Mouse (Mus musculus): Measurements from ENCODE around the gene Rab44. TPM values are rescaled to one million over a fixed set of nuclear protein-coding genes. Genes with fewer than 3 reads are reported as not detected.

The Rab44 gene
- polyA plus RNA-seq, 1 experiment from 2014 or later: not detected

Other genes starting within 250 kb of the Rab44 start
- 1.7 and 2.5 TPM in 2 replicates for gene 4930539E08Rik, start 198.8 kb upstream of the Rab44 start, polyA plus RNA-seq (2015; fragmentation: Nextera tagmentation; extraction: Ambion mirVana)
- gene Pxt1, start 170.3 kb upstream of the Rab44 start, polyA plus RNA-seq (2015; fragmentation: Nextera tagmentation; extraction: Ambion mirVana): 0.17 TPM in 1 of 2 replicates, not detected in the other
- gene Kctd20, start 162.2 kb upstream of the Rab44 start, polyA plus RNA-seq (2015; fragmentation: Nextera tagmentation; extraction: Ambion mirVana): 91.1 and 93.9 TPM in 2 replicates
- 99.7 and 105 TPM in 2 replicates for gene Stk38, start 106.2 kb upstream of the Rab44 start, polyA plus RNA-seq (2015; fragmentation: Nextera tagmentation; extraction: Ambion mirVana)
- gene Srsf3, start 81.5 kb upstream of the Rab44 start, polyA plus RNA-seq (2015; fragmentation: Nextera tagmentation; extraction: Ambion mirVana): 429 and 442 TPM in 2 replicates
- 97.7 and 99.9 TPM in 2 replicates for gene Cdkn1a, start 23.2 kb upstream of the Rab44 start, polyA plus RNA-seq (2015; fragmentation: Nextera tagmentation; extraction: Ambion mirVana)
- 38.3 and 41.3 TPM in 2 replicates for gene Cpne5, start 124.0 kb downstream of the Rab44 start, polyA plus RNA-seq (2015; fragmentation: Nextera tagmentation; extraction: Ambion mirVana)
- gene Ppil1, start 150.0 kb downstream of the Rab44 start, polyA plus RNA-seq (2015; fragmentation: Nextera tagmentation; extraction: Ambion mirVana): 113 and 119 TPM in 2 replicates
- 112 and 114 TPM in 2 replicates for gene BC004004, start 154.6 kb downstream of the Rab44 start, polyA plus RNA-seq (2015; fragmentation: Nextera tagmentation; extraction: Ambion mirVana)
- 3.6 and 4.0 TPM in 2 replicates for gene Pi16, start 203.5 kb downstream of the Rab44 start, polyA plus RNA-seq (2015; fragmentation: Nextera tagmentation; extraction: Ambion mirVana)
- 519 and 548 TPM in 2 replicates for gene Mtch1, start 233.8 kb downstream of the Rab44 start, polyA plus RNA-seq (2015; fragmentation: Nextera tagmentation; extraction: Ambion mirVana)
- gene Fgd2, start 246.8 kb downstream of the Rab44 start, polyA plus RNA-seq (2015; fragmentation: Nextera tagmentation; extraction: Ambion mirVana): 7.0 and 7.5 TPM in 2 replicates

Data from midbrain, embryonic 15.5 days (tissue).